Mouse (Mus musculus): ENCODE data around the gene Irak2. TPM values are rescaled to one million over a fixed set of nuclear protein-coding genes. Genes with fewer than 3 reads are reported as not detected.

The Irak2 gene
- total and polyA plus RNA-seq, 2 experiments from 2014 or later: 4.8 to 13.9 TPM

- Histone ChIP-seq H3K27ac (no peak overlapping the region), H3K4me1 (ENCODE audit: insufficient read depth, low read length) (no peaks in the 10 kb centered on the region), H3K4me2 (ENCODE audit: low read depth, low read length) (no peak overlapping the region), H3K27me3 (ENCODE audit: insufficient read depth, low read length) (no peaks in the 10 kb centered on the region), H3K36me3 (ENCODE audit: insufficient read depth, low read length) (peaks cover 64% of the 10 kb centered on the region), H3K4me3 (ENCODE audit: low read length) (no peak overlapping the region), H3K9me3 (ENCODE audit: low read length) (no peaks in the 10 kb centered on the region), H3K9ac (replicated peaks; ENCODE audit: low read length) (no peak overlapping the region)
- no peak for TF ChIP-seq CTCF (IDR thresholded peaks at IDR 0.05; ENCODE audit: low read depth)
- DNase-seq (ENCODE audit: low spot score) (no peak), ATAC-seq (no peak)
- WGBS: 85% methylated on average over 1 of the region's 1 CpGs
These were observed 76.5 kb downstream of the Irak2 start for GRCm38 (mm10) chr6:113714797-113715196.

- H3K27me3 ChIP-seq (ENCODE audit: insufficient read depth, low read length): no peaks in the 10 kb centered on the region
- no peak for DNase-seq (ENCODE audit: low spot score)
- no peak overlapping the region for H3K4me2 ChIP-seq (ENCODE audit: low read depth, low read length)
- no peak overlapping the region for H3K4me3 ChIP-seq (ENCODE audit: low read length)
- no peak overlapping the region for H3K27ac ChIP-seq
- peaks cover 60% of the 10 kb centered on the region for H3K36me3 ChIP-seq (ENCODE audit: insufficient read depth, low read length)
- no peak for ATAC-seq
- no peaks in the 10 kb centered on the region for H3K4me1 ChIP-seq (ENCODE audit: insufficient read depth, low read length)
- no peak overlapping the region for H3K9ac ChIP-seq (replicated peaks; ENCODE audit: low read length)
- H3K9me3 ChIP-seq (ENCODE audit: low read length): no peaks in the 10 kb centered on the region
- TF ChIP-seq CTCF (IDR thresholded peaks at IDR 0.05; ENCODE audit: low read depth): no peak
- WGBS: 92% methylated on average over 3 of the region's 3 CpGs
These were observed 79.3 kb downstream of the Irak2 start for GRCm38 (mm10) chr6:113717541-113717940.

- DNase-seq (ENCODE audit: low spot score): no peak
- Histone ChIP-seq H3K4me1 (ENCODE audit: insufficient read depth, low read length) (no peaks in the 10 kb centered on the region), H3K4me2 (ENCODE audit: low read depth, low read length) (no peak within 1 kb of the TSS), H3K27me3 (ENCODE audit: insufficient read depth, low read length) (no peaks in the 10 kb centered on the region), H3K9me3 (ENCODE audit: low read length) (no peaks in the 10 kb centered on the region), H3K4me3 (ENCODE audit: low read length) (no peak within 1 kb of the TSS), H3K9ac (replicated peaks; ENCODE audit: low read length) (no peak within 1 kb of the TSS), H3K27ac (no peak within 1 kb of the TSS), H3K36me3 (ENCODE audit: insufficient read depth, low read length) (peaks cover 51% of the 10 kb centered on the region)
- 87% methylated on average over 3 of the region's 3 CpGs for WGBS
- TF ChIP-seq CTCF (IDR thresholded peaks at IDR 0.05; ENCODE audit: low read depth): no peak
- ATAC-seq: no peak
These were observed 81.6 kb downstream of the Irak2 start, which contains the start of gene Ghrl for GRCm38 (mm10) chr6:113719878-113720277. Gene Ghrl, minus strand, starts transcription at chr6:113719880.

GRCm38 (mm10) chr6:113721061-113721460 is 82.8 kb downstream of the Irak2 start:
- Histone ChIP-seq H3K27me3 (ENCODE audit: insufficient read depth, low read length) (no peaks in the 10 kb centered on the region), H3K36me3 (ENCODE audit: insufficient read depth, low read length) (peaks cover 46% of the 10 kb centered on the region), H3K4me1 (ENCODE audit: insufficient read depth, low read length) (no peaks in the 10 kb centered on the region), H3K4me2 (ENCODE audit: low read depth, low read length) (no peak overlapping the region), H3K27ac (no peak overlapping the region), H3K9ac (replicated peaks; ENCODE audit: low read length) (no peak overlapping the region), H3K9me3 (ENCODE audit: low read length) (no peaks in the 10 kb centered on the region), H3K4me3 (ENCODE audit: low read length) (no peak overlapping the region)
- DNase-seq (ENCODE audit: low spot score) (no peak), ATAC-seq (no peak)
- no peak for TF ChIP-seq CTCF (IDR thresholded peaks at IDR 0.05; ENCODE audit: low read depth)
- 95% methylated on average over 4 of the region's 4 CpGs for WGBS

GRCm38 (mm10) chr6:113728181-113728580 is 89.9 kb downstream of the Irak2 start:
- H3K27me3 ChIP-seq (ENCODE audit: insufficient read depth, low read length): no peaks in the 10 kb centered on the region
- no peak for ATAC-seq
- H3K4me2 ChIP-seq (ENCODE audit: low read depth, low read length): no peak overlapping the region
- no peaks in the 10 kb centered on the region for H3K4me1 ChIP-seq (ENCODE audit: insufficient read depth, low read length)
- no peak for TF ChIP-seq CTCF (IDR thresholded peaks at IDR 0.05; ENCODE audit: low read depth)
- peaks cover 59% of the 10 kb centered on the region for H3K36me3 ChIP-seq (ENCODE audit: insufficient read depth, low read length)
- H3K4me3 ChIP-seq (ENCODE audit: low read length): no peak overlapping the region
- H3K27ac ChIP-seq: no peak overlapping the region
- 90% methylated on average over 7 of the region's 7 CpGs for WGBS
- H3K9me3 ChIP-seq (ENCODE audit: low read length): no peaks in the 10 kb centered on the region
- no peak for DNase-seq (ENCODE audit: low spot score)
- no peak overlapping the region for H3K9ac ChIP-seq (replicated peaks; ENCODE audit: low read length)

- H3K36me3 ChIP-seq (ENCODE audit: insufficient read depth, low read length): peaks cover 74% of the 10 kb centered on the region
- no peaks in the 10 kb centered on the region for H3K4me1 ChIP-seq (ENCODE audit: insufficient read depth, low read length)
- TF ChIP-seq CTCF (IDR thresholded peaks at IDR 0.05; ENCODE audit: low read depth): no peak
- DNase-seq (ENCODE audit: low spot score): no peak
- no peak overlapping the region for H3K4me3 ChIP-seq (ENCODE audit: low read length)
- H3K27ac ChIP-seq: no peak overlapping the region
- 91% methylated on average over 3 of the region's 3 CpGs for WGBS
- no peaks in the 10 kb centered on the region for H3K9me3 ChIP-seq (ENCODE audit: low read length)
- no peak for ATAC-seq
- H3K4me2 ChIP-seq (ENCODE audit: low read depth, low read length): no peak overlapping the region
- H3K27me3 ChIP-seq (ENCODE audit: insufficient read depth, low read length): no peaks in the 10 kb centered on the region
- H3K9ac ChIP-seq (replicated peaks; ENCODE audit: low read length): no peak overlapping the region
These were observed 93.0 kb downstream of the Irak2 start for GRCm38 (mm10) chr6:113731296-113731695.

- H3K9ac ChIP-seq (replicated peaks; ENCODE audit: low read length): no peak overlapping the region
- no peak overlapping the region for H3K4me3 ChIP-seq (ENCODE audit: low read length)
- no peak overlapping the region for H3K4me2 ChIP-seq (ENCODE audit: low read depth, low read length)
- H3K27me3 ChIP-seq (ENCODE audit: insufficient read depth, low read length): no peaks in the 10 kb centered on the region
- H3K9me3 ChIP-seq (ENCODE audit: low read length): no peaks in the 10 kb centered on the region
- no peak for ATAC-seq
- no peak overlapping the region for H3K27ac ChIP-seq
- TF ChIP-seq CTCF (IDR thresholded peaks at IDR 0.05; ENCODE audit: low read depth): no peak
- H3K36me3 ChIP-seq (ENCODE audit: insufficient read depth, low read length): peaks cover 34% of the 10 kb centered on the region
- H3K4me1 ChIP-seq (ENCODE audit: insufficient read depth, low read length): 0 out of 2 replicates have a peak, but pooled peaks cover 5% of the 10 kb centered on the region
- 94% methylated on average over 9 of the region's 9 CpGs for WGBS
- DNase-seq (ENCODE audit: low spot score): no peak
These were observed 99.2 kb downstream of the Irak2 start for GRCm38 (mm10) chr6:113737318-113738046.

Data from hindbrain, postnatal 0 days (tissue).